Mouse (Mus musculus) spleen, postnatal 14 days (tissue): ENCODE data around the gene Olfr765.
"Not testable (repeated sequence)": the region's sequence is repeated elsewhere in the genome, so short reads cannot be mapped to it uniquely, and the experiment has no call there.

Source experiments
- DNase-seq, 2 experiments: peaks; one replicate each; pipeline ENCODE4 v3.0.0; 2021 to 2022; ENCODE audit warnings: low spot score in 2 of 2

Gene Olfr765

GRCm38 (mm10) chr10:129049898-129050297, at the start of gene Olfr765:
TSS of gene Olfr765 (minus strand) at chr10:129049998.
- not testable (repeated sequence) for DNase-seq

DNA sequence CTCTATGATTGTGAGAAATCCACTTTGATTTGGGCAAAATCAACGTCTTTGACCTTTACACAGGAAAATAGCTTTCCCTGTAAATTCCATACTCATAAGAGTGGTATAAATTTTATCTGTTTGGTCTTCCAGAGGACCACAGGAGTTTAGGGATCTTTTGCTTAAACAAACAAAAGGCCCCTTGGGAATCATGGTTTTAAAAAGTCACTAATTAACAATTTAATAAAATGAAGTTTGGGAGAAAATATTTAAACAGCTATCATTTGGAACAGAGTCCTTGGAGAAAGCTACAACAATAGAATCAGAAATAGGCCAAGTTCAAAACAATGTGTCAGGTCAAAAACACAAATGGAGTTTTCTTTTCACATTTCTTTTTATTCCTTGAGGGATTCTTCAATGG, 49.5 kb upstream of the Olfr765 start, which contains the start of gene Olfr768:
Gene Olfr768, minus strand, starts transcription at position 101 of the 400 bp plus-strand sequence.
- no peak for DNase-seq

DNA sequence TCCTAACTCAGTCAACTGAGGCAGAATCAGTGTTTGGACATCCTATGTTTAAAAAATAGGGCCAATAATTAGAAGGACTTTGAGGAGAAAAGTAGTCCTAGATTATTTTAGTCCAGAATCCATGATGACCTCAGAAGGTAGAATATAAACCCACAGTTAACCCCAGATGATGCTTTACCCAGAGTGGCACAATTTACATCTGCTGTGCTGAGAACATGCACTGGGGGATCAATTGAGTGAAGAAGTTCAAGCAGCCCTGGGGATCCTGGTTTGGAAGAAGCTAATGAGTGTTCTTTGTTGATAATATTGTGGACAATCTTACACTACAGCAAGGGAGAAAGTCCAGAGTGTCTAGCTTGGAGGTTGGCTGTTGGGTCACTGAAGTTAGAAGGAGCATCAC, 33.0 kb upstream of the Olfr765 start, which contains the start of gene Olfr767:
Gene Olfr767, minus strand, starts transcription at position 101 of the 400 bp plus-strand sequence.
- not testable (repeated sequence) for DNase-seq

- DNase-seq, result no peak
Measured at GRCm38 (mm10) chr10:129068877-129069276, 19.1 kb upstream of the Olfr765 start, which contains the start of gene Olfr766-ps1. TSS of gene Olfr766-ps1 (minus strand) at chr10:129068977.

GRCm38 (mm10) chr10:129039796-129040195, 10.0 kb downstream of the Olfr765 start, which contains the start of gene Olfr764-ps1:
TSS of gene Olfr764-ps1 (minus strand) at chr10:129039896.
- no peak for DNase-seq

DNA sequence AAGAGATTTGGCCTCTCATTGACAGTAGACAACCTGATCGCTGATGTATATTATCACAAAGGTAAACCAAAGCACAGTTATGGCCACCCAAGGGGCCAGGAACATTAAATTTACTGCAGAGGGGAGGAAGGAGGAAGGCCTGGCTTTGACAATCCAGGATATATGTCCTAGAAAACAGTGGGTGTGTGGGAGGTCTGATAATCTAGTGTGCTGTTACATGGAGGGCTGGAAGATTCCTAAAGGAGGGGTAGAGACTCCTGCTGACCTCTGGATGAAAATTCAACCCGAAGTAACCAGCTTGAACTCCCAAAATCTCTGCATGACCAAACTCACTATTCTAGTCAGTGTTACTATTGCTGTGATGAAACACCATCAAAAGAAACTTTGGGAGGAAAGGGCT, 21.5 kb downstream of the Olfr765 start:
- DNase-seq, result no peak

- peak in 1 of 2 experiments; percentile 12 for DNase-seq
Measured at GRCm38 (mm10) chr10:129026018-129026662, 23.7 kb downstream of the Olfr765 start.

GRCm38 (mm10) chr10:129023319-129023718, 26.5 kb downstream of the Olfr765 start:
- DNase-seq, result no peak

DNA sequence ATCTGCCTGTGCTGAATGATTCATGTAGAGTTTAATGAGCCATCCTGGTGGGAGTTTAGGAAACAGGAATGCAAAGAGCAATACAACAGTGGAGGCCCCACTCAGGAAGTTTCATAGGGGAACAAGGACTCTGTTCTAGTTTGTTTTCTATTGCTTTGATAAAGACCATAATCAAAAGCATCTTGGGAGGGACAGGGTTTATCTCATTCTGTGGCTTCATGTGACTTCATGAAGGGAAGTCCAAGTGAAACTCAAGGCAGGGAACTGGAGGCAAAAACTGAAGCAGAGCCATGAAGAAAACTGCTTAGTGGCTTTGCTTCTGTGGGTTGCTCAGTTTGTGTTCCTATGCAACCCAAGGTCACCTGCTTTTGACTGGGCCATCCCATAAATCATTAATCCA, 35.3 kb downstream of the Olfr765 start:
- no peak for DNase-seq

GRCm38 (mm10) chr10:129011511-129011910, 38.3 kb downstream of the Olfr765 start:
- not testable (repeated sequence) for DNase-seq

GRCm38 (mm10) chr10:129010288-129010841, 39.4 kb downstream of the Olfr765 start, which contains the start of gene Olfr763:
TSS of gene Olfr763 (plus strand) at chr10:129010791.
- DNase-seq, result no peak

DNA sequence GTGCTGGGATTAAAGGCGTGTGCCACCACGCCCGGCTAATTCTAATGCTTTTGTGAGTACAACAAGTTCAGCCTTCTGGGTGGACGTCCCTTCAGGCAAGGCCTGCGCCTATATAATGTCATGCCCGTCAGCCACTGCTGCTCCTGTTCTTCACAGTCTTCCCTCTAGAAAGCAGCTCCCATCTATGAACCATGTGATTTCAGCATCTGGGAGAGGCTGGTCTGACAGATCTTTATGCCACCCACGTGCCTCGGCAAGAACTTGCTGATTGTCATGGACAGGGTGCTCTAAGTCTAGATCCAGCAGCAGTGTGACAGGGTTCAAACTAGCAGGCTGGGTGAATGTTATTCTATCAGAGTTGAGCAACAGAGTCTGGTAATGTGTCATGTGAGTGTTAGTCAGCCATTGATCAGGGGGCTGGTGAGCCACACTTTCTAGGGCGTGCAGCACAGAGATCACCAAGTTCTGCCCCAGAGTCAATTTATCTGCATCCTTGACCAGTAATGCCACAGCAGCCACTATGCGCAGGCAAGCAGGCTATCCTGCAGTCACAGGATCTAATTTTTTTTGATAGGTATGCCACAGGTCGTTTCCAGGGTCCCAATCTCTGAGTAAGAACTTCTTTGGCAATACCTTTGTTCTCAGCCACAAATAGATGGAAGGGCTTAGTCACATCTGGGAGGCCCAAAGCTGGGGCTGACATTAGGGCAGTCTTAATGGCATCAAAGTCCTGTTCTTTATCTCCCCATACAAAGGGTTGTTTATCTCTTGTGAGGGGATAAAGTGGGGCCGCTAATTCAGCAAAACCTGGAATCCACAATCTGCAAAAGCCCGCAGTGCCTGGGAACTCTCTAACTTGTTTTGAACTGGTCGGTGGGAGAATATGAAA, 45.5 kb downstream of the Olfr765 start:
- no peak for DNase-seq

- no peak for DNase-seq
Measured at GRCm38 (mm10) chr10:128996523-128997040, 53.2 kb downstream of the Olfr765 start.

- no peak for DNase-seq
Measured at GRCm38 (mm10) chr10:128995796-128996195, 54.0 kb downstream of the Olfr765 start.
